Mouse (Mus musculus): Measurements from ENCODE around the gene Zfp808. TPM values are rescaled to one million over a fixed set of nuclear protein-coding genes. Genes with fewer than 3 reads are reported as not detected.
"Not testable (repeated sequence)": the region's sequence is repeated elsewhere in the genome, so short reads cannot be mapped to it uniquely, and the experiment has no call there.

Zfp808 gene
- 2.4 and 3.5 TPM in 2 replicates for polyA plus RNA-seq (2012; rRNA removed)

- peak; percentile 78 for DNase-seq (ENCODE audit: low read depth)
Measured at GRCm38 (mm10) chr13:62129432-62130171, at the start of gene Zfp808. Gene Zfp808 (plus strand): TSS chr13:62129886.

GRCm38 (mm10) chr13:62098786-62099185 lies 30.9 kb upstream of the Zfp808 start:
- DNase-seq (ENCODE audit: low read depth): not testable (repeated sequence)

- DNase-seq (ENCODE audit: low read depth): not testable (repeated sequence)
Measured at GRCm38 (mm10) chr13:62099454-62099853, 30.2 kb upstream of the Zfp808 start.

GRCm38 (mm10) chr13:62102368-62102767 lies 27.3 kb upstream of the Zfp808 start:
- DNase-seq (ENCODE audit: low read depth): not testable (repeated sequence)

GRCm38 (mm10) chr13:62115861-62116260 lies 13.8 kb upstream of the Zfp808 start:
- DNase-seq (ENCODE audit: low read depth): not testable (repeated sequence)

- not testable (repeated sequence) for DNase-seq (ENCODE audit: low read depth)
Measured at GRCm38 (mm10) chr13:62121578-62121977, 8.1 kb upstream of the Zfp808 start.

GRCm38 (mm10) chr13:62181835-62182755 lies 52.4 kb downstream of the Zfp808 start:
- DNase-seq (ENCODE audit: low read depth): not testable (repeated sequence)

- no peak for TF ChIP-seq POLR2A (IDR thresholded peaks at IDR 0.05; ENCODE audit: borderline replicate concordance, extremely low read depth, insufficient read depth, insufficient read length, poor library complexity, severe bottlenecking)
- no peak for TF ChIP-seq CTCF (IDR thresholded peaks at IDR 0.05; ENCODE audit: borderline replicate concordance, extremely low read depth, insufficient read depth, insufficient read length)
- no peak for DNase-seq (ENCODE audit: low read depth)
Measured at GRCm38 (mm10) chr13:62245264-62245663, 115.6 kb downstream of the Zfp808 start.

GRCm38 (mm10) chr13:62255226-62255625 lies 125.5 kb downstream of the Zfp808 start:
- DNase-seq (ENCODE audit: low read depth): not testable (repeated sequence)

- DNase-seq (ENCODE audit: low read depth): no peak
- TF ChIP-seq CTCF (IDR thresholded peaks at IDR 0.05; ENCODE audit: borderline replicate concordance, extremely low read depth, insufficient read depth, insufficient read length) (no peak), POLR2A (IDR thresholded peaks at IDR 0.05; ENCODE audit: borderline replicate concordance, extremely low read depth, insufficient read depth, insufficient read length, poor library complexity, severe bottlenecking) (no peak)
Measured at GRCm38 (mm10) chr13:62263392-62263791, 133.7 kb downstream of the Zfp808 start.

Measured in brain, embryonic 14.5 days (tissue).